Mouse (Mus musculus) embryo, embryonic 9.5 days (tissue): ENCODE results near the gene Atf6.

Source experiments
- DNase-seq: peaks from one replicate; pipeline ENCODE4 v3.0.0-alpha.2; 2017; ENCODE audit errors: extremely low spot score

The Atf6 gene

DNA sequence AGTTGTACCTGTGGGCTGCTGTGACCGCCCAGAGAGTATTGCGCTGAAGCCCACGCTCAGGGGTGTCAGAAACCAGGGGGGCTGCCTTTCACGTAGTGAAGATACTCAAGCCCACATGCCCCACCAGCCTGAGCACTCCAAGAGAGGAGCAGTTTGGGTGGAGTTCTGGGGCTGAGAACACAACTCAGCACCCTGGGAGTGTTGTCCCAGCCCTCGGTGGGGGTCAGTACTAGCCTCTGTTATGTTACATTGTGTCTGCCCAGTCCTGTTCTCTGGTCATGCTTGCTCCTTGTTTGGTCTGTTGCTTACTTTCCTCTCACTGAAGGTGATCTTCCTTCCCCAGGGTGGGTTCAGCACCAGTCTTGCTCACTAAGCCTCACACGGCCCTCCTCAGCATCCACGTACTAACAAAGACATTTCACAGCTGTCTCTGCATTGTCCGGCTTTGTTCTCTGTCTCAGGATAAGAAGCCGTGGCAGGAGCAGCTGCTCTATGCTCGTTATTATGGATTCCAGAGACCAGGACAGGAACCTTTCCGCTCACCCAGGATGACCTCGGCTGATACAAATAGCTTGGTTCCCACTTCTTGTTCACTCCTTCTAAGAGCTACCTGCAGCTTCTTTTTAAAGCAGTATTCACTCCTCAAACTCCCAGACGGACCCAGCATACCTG lies 209.8 kb downstream of the Atf6 start:
- DNase-seq: no peak

DNA sequence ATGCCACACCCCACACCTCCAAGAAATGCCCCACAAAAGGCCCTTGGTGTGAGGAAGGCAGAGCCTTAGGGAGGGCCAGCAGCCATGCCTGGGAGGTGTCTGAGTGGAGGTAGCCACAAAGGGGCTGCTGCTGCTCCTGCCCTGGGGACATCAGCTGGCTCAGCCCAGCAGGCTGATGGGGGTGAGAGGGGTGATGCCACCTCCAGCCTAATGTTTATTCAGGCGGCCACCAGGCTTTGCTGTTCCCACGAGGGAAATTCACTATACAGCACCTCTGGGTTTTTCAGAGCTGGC lies 210.4 kb downstream of the Atf6 start:
- DNase-seq: no peak

DNA sequence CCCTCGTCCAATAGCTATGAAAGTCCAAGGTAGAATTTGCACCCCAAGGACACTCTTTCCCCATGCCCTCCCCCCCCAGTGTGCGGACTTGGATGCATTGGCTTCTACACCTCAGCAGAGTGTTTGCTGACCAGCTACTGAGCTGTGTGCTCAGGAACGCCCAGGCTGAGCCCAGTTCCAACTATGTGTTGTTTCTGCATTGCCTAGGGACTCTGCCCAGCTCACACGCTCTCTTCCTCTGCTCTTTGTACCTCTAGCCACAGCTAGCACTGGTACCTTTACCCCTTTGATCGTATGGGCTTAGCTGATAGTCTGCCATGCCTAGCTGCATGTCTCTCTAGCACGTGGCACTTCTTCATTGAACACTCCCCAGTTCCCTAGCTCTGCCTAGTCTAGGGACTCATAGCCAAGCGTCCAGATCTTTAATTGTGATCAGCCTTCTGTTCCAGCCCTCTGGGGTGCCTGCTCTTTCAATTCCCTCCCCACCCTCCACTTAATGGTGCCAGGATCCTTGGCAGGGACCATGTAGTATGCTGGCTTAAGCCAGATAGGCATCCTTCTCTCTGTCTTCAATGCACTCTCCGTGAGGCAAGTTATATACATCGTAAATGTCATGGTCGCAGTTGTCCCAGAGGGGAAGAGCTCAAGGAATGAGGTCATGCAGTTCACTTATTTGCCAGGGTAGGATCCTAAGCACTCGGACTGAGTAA lies 210.9 kb downstream of the Atf6 start:
- DNase-seq: no peak

DNA sequence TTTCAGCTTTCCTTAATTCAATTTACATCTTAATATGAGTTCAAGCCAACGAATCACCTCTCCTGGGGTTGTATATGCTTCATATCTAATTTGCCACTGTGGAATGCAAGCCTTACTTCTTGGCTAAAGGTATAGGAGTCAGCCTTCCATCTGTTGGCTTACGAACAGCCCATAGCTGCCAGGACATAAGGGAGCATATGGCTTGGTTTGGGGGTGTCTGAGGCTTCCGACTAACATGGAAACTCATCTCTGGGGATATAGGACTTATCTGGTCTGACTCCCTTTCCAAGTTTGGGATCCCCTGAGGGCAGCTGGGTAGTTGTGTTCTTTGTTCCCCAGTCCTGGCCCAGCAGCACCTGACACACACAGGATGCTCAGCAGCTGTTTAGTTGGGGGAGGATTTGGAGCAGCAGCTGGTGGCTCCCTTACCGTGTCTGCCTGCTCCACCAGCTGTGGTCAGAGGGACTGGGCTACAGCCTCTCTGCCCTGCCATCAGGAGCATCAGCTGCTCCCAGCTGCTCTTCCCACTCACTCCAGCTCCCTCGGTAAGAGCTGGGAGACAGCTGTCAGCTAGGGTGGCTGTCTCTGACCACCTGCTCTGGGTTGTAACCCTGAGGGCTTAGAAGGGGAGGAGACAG lies 212.2 kb downstream of the Atf6 start:
- no peak for DNase-seq
